Mouse (Mus musculus): Measurements from ENCODE around the gene Dand5. TPM values are rescaled to one million over a fixed set of nuclear protein-coding genes. Genes with fewer than 3 reads are reported as not detected.

Gene Dand5
- total and polyA plus RNA-seq, 3 experiments: 2.1 to 7.1 (median 2.2) TPM

DNA sequence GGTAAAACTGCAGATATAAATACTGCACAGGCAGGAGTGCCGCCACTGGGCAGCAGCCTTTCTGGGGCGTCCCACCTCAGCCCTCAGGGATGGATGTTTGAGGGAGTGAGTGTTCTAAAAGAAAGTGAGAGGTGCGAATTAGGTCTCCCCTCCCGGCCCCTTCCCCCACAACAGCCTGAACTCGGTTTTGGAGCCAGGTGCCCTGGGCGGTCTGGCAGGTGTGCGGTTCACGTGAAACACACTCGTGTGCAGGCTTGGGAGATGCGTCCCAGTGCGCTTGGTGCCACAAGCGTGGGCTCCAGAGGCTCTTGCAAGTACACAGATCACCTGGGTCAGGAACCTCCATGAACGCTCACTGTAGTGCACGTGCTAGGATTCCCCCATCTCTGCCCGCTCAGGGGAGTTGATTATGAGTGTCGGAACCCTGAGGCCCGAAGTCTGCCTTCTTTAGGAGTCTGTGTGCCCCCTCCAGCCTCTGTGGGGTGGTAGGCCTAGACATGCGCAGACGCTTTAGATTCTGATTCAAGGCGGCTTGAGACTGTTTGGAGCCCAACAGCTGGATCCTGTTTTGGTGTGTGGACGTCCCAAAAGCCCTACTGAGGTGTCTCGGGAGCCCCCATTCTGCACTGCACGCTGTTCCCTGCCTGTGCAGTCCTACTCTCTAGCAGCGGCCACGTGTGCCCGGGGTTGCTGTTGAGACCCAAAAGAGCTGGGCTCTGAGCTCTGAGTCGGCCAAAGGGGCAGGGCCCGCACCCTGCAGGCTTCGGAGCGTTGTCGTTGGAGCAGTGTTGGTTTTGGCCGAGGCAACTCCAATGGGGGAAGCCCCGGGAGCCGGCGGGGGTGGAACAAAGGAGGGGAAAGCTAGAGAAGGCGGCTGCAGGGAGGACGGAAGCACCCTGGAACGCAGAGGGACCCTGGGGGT lies 36.6 kb downstream of the Dand5 start:
- Histone ChIP-seq H3K9me3 (replicated peaks) (peaks cover 7% of the 10 kb centered on the region), H3K36me3 (replicated peaks) (peaks cover 34% of the 10 kb centered on the region), H3K4me3 (ENCODE audit: low read depth, low read length) (no peak overlapping the region), H3K27me3 (ENCODE audit: insufficient read depth, low read length) (peaks cover 79% of the 10 kb centered on the region), H3K4me1 (ENCODE audit: insufficient read depth, low read depth, low read length) (peaks cover 11% of the 10 kb centered on the region)
- ATAC-seq (ENCODE audit: extremely low read depth, insufficient number of reproducible peaks, low FRiP score, poor library complexity, severe bottlenecking) (no peak), DNase-seq (ENCODE audit: low spot score) (no peak)
- TF ChIP-seq POLR2AphosphoS5 (IDR thresholded peaks at IDR 0.05; ENCODE audit: insufficient replicate concordance, low read depth, low read length): no peak
- TF ChIP-seq TAL1 (conservative IDR thresholded peaks at IDR 0.05; ENCODE audit: low read depth, low read length): no peak
- no peak for TF ChIP-seq CTCF (IDR thresholded peaks at IDR 0.05; ENCODE audit: low read depth, low read length)
- no peak for TF ChIP-seq GATA2 (IDR thresholded peaks at IDR 0.05; ENCODE audit: borderline replicate concordance, low read depth, low read length)
- no peak for TF ChIP-seq GATA1 (IDR thresholded peaks at IDR 0.05; ENCODE audit: borderline replicate concordance, low read length)

DNA sequence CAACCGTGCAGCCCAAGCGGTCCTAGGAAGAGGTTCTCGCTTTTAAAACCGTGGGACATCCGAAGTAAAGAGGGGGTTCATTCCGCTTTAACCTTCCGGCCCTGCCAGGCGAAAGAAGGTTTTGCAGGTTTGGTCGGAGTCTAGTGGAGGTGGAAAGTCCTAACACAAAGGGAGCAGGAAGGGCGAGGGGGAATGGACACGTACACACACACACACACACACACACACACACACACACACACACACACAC lies 37.2 kb downstream of the Dand5 start:
- H3K36me3 ChIP-seq (replicated peaks): peaks cover 34% of the 10 kb centered on the region
- ATAC-seq (ENCODE audit: extremely low read depth, insufficient number of reproducible peaks, low FRiP score, poor library complexity, severe bottlenecking) (no peak), DNase-seq (ENCODE audit: low spot score) (no peak)
- peaks cover 7% of the 10 kb centered on the region for H3K9me3 ChIP-seq (replicated peaks)
- no peak overlapping the region for H3K4me3 ChIP-seq (ENCODE audit: low read depth, low read length)
- peaks cover 73% of the 10 kb centered on the region for H3K27me3 ChIP-seq (ENCODE audit: insufficient read depth, low read length)
- H3K4me1 ChIP-seq (ENCODE audit: insufficient read depth, low read depth, low read length): peaks cover 11% of the 10 kb centered on the region
- TF ChIP-seq GATA2 (IDR thresholded peaks at IDR 0.05; ENCODE audit: borderline replicate concordance, low read depth, low read length): no peak
- no peak for TF ChIP-seq GATA1 (IDR thresholded peaks at IDR 0.05; ENCODE audit: borderline replicate concordance, low read length)
- no peak for TF ChIP-seq TAL1 (conservative IDR thresholded peaks at IDR 0.05; ENCODE audit: low read depth, low read length)
- no peak for TF ChIP-seq POLR2AphosphoS5 (IDR thresholded peaks at IDR 0.05; ENCODE audit: insufficient replicate concordance, low read depth, low read length)
- no peak for TF ChIP-seq CTCF (IDR thresholded peaks at IDR 0.05; ENCODE audit: low read depth, low read length)

DNA sequence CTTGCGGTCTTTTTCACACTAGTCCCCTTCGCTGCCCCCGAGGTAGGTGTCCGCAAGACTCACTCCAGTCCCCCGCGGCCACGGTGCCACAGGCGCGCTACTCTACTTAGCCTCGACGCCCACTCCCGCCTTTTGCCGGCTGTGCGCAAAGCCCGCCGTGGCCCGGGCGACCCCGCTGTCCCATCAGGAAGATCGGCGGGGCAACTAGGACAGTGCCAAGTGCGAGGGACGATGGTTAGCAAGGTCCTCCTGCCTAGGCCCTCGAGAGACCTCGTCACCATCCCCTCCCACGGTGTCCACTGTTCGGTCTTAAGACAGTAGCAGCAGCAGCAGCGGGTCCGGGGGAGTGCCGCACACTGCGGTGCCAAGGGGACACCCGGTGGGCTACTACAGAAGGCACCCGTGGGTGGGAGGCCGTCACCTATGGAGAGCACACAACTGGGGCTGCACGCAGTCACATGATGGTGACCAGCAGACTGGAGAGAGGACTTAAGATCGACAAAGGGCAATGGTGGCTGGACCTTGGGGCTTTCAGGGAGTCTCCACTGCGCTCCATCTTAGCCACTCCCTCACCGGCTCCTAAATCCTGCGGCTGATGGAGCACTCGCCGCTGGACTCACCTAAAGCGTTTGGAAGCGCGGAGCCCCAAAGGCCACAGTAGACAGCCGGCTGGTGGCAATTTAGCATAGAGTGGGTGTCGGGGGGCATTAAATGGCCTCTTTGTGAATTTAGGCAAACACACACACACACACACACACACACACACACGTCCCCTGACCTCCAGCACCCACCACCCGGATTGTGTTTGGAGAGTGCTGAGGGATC lies 37.7 kb downstream of the Dand5 start:
- H3K4me1 ChIP-seq (ENCODE audit: insufficient read depth, low read depth, low read length): peaks cover 11% of the 10 kb centered on the region
- 0 out of 2 replicates have a peak overlapping the region, but pooled peaks have one; percentile 8 for H3K4me3 ChIP-seq (ENCODE audit: low read depth, low read length)
- peaks cover 34% of the 10 kb centered on the region for H3K36me3 ChIP-seq (replicated peaks)
- no peak for DNase-seq (ENCODE audit: low spot score)
- H3K9me3 ChIP-seq (replicated peaks): peaks cover 7% of the 10 kb centered on the region
- TF ChIP-seq CTCF (IDR thresholded peaks at IDR 0.05; ENCODE audit: low read depth, low read length) (no peak), TAL1 (conservative IDR thresholded peaks at IDR 0.05; ENCODE audit: low read depth, low read length) (no peak), GATA1 (IDR thresholded peaks at IDR 0.05; ENCODE audit: borderline replicate concordance, low read length) (no peak), POLR2AphosphoS5 (IDR thresholded peaks at IDR 0.05; ENCODE audit: insufficient replicate concordance, low read depth, low read length) (no peak), GATA2 (IDR thresholded peaks at IDR 0.05; ENCODE audit: borderline replicate concordance, low read depth, low read length) (no peak)
- no peak for ATAC-seq (ENCODE audit: extremely low read depth, insufficient number of reproducible peaks, low FRiP score, poor library complexity, severe bottlenecking)
- peaks cover 69% of the 10 kb centered on the region for H3K27me3 ChIP-seq (ENCODE audit: insufficient read depth, low read length)

DNA sequence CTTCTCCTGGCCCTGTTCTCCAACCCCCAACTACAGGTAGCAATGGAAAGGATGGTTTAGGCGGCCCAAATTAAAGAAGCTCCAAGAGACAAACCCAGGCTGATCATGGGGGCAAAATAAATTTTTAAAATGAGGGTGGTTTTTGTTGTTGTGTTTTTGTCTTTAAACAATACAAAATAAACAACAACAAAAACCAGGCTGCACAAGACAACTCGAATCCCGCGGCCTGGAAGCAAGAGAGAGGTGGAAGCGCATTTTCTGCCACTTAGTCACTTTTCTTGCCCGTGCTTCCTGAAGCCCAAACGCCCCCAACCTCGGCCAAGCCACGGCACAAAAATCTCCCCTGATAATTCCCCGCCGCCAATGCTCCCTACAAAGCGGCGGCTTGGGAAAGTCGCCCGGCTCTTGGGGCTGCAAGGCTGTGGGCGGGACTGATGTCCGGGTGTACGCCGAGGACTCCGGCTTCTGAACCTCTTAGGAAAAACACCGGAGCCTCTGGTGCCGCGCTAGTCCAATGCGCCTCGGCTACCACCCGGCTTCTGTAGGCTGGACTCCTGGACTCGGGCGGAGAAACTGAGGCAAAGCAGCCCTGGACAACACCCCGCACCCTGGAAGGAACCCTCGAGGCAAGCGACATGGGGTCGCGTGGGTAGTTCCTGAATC lies 38.6 kb downstream of the Dand5 start:
- 0 out of 2 replicates have a peak overlapping the region, but pooled peaks have one; percentile 8 for H3K4me3 ChIP-seq (ENCODE audit: low read depth, low read length)
- peaks cover 72% of the 10 kb centered on the region for H3K27me3 ChIP-seq (ENCODE audit: insufficient read depth, low read length)
- DNase-seq (ENCODE audit: low spot score): no peak
- H3K36me3 ChIP-seq (replicated peaks): peaks cover 34% of the 10 kb centered on the region
- no peak for ATAC-seq (ENCODE audit: extremely low read depth, insufficient number of reproducible peaks, low FRiP score, poor library complexity, severe bottlenecking)
- TF ChIP-seq TAL1 (conservative IDR thresholded peaks at IDR 0.05; ENCODE audit: low read depth, low read length) (no peak), GATA1 (IDR thresholded peaks at IDR 0.05; ENCODE audit: borderline replicate concordance, low read length) (no peak), CTCF (IDR thresholded peaks at IDR 0.05; ENCODE audit: low read depth, low read length) (no peak), GATA2 (IDR thresholded peaks at IDR 0.05; ENCODE audit: borderline replicate concordance, low read depth, low read length) (no peak), POLR2AphosphoS5 (IDR thresholded peaks at IDR 0.05; ENCODE audit: insufficient replicate concordance, low read depth, low read length) (no peak)
- H3K4me1 ChIP-seq (ENCODE audit: insufficient read depth, low read depth, low read length): peaks cover 11% of the 10 kb centered on the region
- peaks cover 7% of the 10 kb centered on the region for H3K9me3 ChIP-seq (replicated peaks)

DNA sequence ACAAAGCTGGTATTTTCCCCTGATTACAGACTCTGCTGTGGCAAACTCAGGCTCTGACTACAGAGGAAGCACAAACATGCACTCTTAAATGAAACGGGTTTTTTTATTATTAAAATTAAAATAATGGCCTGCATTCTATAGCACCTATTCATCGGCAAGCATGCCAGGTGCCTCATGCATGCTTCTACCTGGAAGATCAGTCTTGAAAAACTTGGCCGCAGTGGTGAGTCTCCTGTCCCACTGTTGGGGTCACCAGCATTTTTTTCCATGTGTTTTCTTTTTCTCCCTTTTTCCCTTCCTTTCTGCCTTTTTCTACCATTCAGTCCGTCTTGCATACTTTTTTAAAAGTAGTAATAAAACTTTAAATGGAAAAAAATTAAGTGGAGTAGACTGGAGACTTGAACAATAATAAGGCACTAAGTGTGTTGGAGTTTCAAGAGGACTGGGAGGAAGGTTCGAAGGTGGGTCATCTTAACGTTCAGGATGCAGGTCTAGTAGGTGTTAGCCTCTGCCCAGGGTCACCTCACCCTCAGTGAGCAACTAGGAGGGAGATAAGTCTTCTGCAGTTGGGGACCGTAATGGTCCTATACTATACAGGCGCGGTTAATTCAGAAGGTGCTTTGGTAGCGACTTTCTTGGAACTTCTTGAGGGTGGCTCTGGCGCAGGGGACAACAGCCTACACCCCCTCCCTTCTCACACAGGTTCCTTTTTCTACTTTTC lies 39.3 kb downstream of the Dand5 start:
- no peak for DNase-seq (ENCODE audit: low spot score)
- Histone ChIP-seq H3K4me1 (ENCODE audit: insufficient read depth, low read depth, low read length) (peaks cover 11% of the 10 kb centered on the region), H3K9me3 (replicated peaks) (peaks cover 7% of the 10 kb centered on the region), H3K4me3 (ENCODE audit: low read depth, low read length) (no peak overlapping the region), H3K36me3 (replicated peaks) (peaks cover 34% of the 10 kb centered on the region), H3K27me3 (ENCODE audit: insufficient read depth, low read length) (peaks cover 69% of the 10 kb centered on the region)
- ATAC-seq (ENCODE audit: extremely low read depth, insufficient number of reproducible peaks, low FRiP score, poor library complexity, severe bottlenecking): no peak
- TF ChIP-seq GATA1 (IDR thresholded peaks at IDR 0.05; ENCODE audit: borderline replicate concordance, low read length): no peak
- no peak for TF ChIP-seq CTCF (IDR thresholded peaks at IDR 0.05; ENCODE audit: low read depth, low read length)
- TF ChIP-seq POLR2AphosphoS5 (IDR thresholded peaks at IDR 0.05; ENCODE audit: insufficient replicate concordance, low read depth, low read length): no peak
- TF ChIP-seq GATA2 (IDR thresholded peaks at IDR 0.05; ENCODE audit: borderline replicate concordance, low read depth, low read length): no peak
- no peak for TF ChIP-seq TAL1 (conservative IDR thresholded peaks at IDR 0.05; ENCODE audit: low read depth, low read length)

Measured in G1E (cell line).